Mouse (Mus musculus): ENCODE measurements around the gene Gli3. TPM values are rescaled to one million over a fixed set of nuclear protein-coding genes. Genes with fewer than 3 reads are reported as not detected.

Gene Gli3
- polyA plus RNA-seq (2012; rRNA removed), result 3.0 and 3.4 TPM in 2 replicates

DNA sequence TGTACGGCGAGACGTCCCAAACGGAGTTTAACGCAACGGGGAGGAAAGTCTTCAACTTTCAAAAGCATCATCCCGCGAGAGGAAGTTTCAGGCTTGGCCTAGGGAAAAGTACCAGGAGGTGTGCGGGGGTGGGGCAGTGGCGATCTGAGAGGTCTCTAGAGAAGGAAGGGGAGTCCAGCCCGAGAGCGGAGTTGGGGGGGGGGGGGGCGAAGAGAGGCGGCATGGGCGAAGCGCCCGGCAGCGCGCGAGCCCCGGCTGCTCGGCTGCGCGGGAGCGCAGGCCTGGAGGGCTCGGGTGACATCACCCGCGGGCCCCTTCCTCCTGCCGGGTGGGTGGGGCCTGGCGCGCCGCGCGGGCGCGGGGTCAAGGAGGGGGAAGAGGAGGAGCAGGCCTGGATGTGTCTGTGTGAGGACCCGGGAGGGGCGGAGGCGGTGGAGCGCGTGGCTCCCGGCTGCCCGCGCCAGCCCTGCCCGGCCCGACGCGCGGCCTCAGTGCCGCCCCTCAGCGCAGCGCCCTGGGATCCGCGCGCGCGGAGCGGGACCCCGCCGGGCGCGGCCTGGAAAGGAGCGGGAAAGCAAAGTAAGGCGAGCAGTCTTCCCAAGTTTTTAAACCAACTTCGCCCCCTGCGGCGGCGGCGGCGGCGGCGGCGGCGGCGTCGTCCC lies at the start of gene Gli3:
Gene Gli3 (plus strand): TSS at position 406 of the 662 bp plus-strand sequence.

Measured in central nervous system, embryonic 18 days (tissue).